Mouse (Mus musculus) G1E-ER4 (cell line): Measurements from ENCODE around the gene Tmem11. TPM values are rescaled to one million over a fixed set of nuclear protein-coding genes. Genes with fewer than 3 reads are reported as not detected.

Experiments used
- GATA1 ChIP-seq: IDR thresholded peaks from one replicate; pipeline ENCODE4 v1.8.0; 2012; ENCODE audit warnings: low read length, inconsistent platforms
- polyA plus RNA-seq: library from polyadenylated mRNA; stranded (reverse); fragments of >175 nt; gene quantifications from 2 replicates; pipeline ENCODE4 v1.2.3, GENCODE M21; 2012

Gene Tmem11
- polyA plus RNA-seq, 1 experiment, result 38.7 TPM

DNA sequence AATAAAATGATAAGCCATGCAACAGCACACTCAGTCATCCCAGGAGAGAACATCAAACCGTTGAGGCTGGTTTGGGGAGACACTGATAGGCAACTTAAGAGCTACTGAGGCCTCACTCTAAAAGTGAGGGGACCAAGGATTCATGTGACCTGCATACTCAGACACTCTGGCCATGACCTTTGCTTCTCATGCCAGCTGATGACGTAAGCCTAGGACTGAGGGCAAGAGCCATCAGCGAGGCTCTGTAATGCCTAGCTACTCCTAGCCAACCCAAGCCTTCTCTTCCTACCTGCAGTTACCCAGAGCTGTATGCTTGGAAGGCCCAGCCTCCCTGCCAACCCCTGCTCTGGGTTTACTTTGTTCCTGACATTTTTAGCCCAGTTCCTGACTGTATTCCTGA, 17.1 kb downstream of the Tmem11 start:
- no peak for TF ChIP-seq GATA1

DNA sequence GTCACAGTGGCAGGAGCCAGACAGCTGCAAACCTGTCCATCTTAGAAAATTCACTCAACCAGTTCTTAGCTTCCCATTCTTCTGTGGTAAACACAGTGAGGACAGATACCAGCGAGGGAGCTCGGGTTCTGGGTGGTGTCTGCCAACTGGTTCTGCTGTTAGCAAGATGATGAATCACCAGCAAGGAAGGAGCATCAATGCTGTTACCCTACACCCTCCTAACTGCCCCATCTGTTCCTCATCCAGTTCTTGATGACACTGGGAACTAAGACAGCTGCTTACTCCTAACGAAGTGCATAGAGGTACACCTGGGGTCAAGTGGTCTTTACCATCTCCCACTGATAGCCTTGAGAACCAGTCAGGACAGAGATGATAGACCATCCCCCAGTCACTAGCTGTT, 22.5 kb downstream of the Tmem11 start:
- no peak for TF ChIP-seq GATA1

DNA sequence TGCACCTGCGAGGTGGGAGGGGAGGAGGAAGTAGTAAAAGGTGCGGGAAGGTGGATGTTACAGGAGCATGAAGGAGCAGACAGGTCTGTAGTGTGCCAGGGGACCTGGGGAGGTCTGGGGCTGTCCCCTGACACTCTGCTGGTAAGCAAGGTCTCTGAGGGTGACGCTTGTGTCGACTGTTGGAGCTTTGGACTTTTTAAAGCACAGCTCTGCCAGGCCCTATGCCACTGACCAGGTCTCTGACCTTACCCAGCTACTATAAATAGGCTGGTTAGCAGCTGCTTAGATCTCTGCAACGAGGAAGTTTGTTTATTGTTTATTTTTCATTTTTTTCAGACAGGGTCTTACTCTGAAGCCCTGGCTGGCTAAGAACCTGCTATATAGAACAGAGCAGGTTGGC, 33.7 kb downstream of the Tmem11 start:
- TF ChIP-seq GATA1, result no peak

DNA sequence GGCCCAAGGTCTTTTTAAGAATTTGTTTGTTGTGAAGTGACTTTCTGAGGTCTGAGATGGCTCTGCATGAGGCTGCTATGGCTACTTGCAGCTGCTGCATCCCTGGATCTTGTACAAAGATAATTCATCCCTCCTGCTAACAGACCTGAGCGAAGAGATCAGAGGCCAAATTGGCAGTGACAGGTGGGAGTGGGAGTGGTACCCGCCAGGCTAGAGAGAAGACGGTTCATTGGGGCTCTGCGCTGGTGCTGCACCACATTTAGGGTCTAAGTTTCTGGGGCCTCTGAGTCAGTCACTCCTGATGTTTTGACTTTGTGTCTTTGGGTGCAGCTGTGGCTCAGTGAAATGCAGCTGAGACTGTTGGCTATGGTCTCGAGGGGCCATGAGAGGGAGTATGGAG, 35.7 kb downstream of the Tmem11 start:
- no peak for TF ChIP-seq GATA1

DNA sequence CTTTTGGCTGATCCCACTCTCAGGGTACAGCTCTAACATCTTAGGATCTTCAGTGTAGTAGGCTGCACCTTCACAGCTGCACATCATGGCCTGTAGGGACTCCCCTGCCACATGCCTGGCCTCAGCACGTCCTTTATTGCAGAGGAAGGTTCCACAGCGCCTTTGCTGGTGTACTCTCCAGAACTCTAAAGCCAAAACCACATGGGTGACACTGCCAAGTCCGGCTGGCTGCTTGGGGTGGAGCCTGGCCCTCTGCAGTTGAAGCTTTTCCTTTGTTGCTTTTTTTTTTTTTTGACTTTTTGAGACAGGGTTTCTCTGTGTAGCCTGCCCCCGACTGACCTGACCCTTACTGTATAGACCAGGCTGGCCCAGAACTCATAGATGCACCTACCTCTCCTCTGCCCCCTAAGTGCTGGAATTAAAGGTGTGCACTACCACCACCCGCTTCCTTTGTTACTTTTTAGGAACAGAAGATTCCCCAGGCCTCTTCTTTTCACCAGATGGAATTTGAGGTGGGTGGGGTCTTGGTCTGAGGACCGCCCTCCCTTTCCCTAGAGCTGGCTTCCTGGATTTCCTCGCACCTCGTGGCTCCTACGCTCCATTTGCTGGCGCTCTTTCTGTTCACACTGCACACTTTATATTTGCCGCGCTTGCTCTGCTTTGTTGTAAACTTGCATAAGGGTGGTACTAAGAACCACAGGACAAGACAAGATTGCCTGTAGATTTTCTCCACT, 37.4 kb downstream of the Tmem11 start:
- no peak for TF ChIP-seq GATA1

DNA sequence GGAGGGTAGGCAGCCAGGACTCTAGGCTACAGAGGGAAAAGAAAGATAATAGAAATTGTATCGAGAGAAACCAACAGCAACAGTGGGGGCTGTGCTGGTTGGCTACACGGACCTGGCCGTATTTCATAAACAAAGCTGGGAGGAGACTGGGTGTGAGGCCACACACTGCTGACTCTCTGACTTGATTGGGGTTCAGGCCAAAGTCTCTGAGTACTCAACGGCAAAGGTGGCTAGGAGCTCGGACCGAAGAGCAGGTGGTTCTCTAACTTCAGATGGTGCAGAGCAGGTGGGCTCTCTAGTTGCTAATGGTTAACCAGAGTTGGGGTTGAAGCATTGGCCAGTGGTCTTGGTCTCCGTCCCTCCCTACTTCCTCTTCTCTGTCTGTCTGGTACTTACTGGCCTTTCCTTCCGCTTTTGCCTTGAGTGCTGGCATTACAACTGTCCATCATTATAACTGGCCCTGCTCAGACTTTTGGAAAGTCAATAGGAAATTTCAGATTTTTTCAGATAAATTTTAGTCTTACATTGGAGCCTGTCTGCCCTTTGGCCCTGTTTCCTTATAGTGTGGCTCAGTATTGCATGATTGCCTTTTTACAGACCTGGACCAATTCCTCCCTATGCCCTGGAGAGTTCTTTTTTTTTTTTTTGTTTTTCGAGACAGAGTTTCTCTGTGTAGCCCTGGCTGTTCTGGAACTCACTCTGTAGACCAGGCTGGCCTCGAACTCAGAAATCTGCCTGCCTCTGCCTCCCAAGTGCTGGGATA, 41.2 kb downstream of the Tmem11 start:
- TF ChIP-seq GATA1, result no peak

DNA sequence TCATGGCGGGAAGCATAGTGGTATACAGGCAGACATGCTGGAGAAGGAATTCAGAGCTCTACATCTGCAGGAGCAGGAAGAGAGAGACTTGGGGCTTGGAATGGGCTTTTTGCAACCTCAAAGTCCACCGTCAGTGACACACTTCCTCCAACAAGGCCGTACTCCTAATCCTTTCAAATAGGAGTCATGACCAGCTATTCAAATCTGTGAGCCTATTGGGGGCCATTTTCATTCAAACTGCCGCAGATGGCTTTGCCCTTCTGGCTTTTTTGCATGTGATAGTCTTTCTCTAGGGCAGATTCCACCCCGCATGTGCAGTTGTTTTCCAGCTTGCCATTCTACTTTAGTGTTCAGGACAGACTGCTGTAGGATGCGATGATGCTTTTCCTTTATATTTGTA, 42.2 kb downstream of the Tmem11 start:
- no peak for TF ChIP-seq GATA1

DNA sequence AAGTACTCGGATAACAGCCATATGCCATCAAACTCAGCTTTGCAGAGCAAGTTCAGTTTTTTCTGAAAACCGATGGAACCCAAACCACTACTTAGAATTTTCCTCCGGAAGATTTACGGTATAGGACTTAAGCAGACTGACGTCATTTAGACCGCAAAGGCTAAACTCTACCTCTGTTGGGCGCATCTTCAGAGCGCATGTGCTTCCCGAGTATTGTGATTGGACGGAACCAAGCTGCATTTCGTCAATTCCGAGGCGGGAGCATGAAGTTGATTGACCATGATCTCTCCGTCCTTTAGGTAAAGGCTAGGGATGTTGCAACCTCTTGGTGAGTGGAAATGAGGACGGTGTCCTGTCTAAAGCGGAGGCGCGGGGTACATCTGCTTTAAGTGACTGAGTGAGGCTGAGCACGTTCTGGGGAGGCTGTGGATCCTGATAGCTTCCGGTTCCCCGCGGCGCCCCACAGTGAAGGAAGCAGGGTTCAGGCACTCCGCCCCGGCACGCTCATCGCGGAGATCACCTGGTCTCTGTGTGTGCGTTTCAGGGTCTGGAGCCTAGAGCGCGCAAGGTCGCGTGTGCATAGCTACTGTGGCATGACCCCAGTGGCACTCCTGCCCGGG, 48.5 kb downstream of the Tmem11 start, which contains the start of gene Dhrs7b:
Dhrs7b (plus strand) TSS at position 199 of the 620 bp plus-strand sequence.
- no peak for TF ChIP-seq GATA1

DNA sequence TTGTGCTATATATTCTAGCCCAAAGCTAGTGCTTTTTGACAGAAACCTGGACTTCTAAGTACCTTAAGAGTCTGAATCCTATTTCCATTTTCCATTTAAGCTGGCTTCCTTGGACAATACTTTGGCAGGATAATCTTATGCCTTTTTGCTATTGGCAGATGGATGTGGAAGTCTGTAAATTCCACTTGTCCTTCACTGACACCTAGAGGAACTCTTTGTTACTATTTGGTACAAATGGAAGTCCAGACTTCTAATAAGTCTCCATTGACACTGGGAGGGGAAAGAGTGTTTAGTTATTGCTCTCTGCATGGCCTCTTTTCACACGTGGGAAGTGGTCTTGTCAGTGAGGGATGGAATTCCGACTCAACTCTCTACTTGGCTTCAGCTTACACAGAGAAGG, 50.2 kb downstream of the Tmem11 start:
- TF ChIP-seq GATA1, result no peak

DNA sequence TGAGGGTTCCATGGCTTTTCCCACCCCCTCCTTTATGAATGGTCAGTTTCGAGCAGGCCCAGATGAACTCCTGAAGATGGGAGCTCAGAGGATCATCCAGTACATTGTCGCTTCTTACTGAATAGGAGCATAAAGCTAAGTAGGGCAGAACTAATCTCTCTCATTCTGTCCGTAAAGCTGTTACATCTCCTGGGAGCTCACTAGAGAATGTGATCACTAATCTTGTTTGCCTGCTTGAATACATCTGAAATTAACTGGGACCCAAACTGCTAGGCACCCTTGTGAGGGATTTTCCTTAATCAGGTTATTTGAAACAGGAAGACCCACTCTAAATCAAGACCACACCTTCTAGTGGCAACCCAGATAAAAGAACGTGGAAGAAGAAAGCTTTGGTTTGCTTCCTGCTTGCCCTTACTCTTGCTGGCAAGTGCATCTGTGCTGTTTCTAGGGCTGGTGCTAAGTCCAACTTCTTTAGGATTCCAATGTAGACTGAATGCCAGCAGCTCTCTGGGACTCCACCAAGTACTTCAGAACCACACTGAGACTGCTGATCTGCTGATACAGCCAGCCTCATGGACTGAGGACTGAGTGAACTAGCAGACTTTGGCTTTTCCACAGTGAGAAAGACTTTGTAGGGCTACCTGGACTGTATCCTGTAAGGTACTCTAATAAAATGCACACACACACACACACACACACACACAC, 51.7 kb downstream of the Tmem11 start:
- TF ChIP-seq GATA1, result no peak

DNA sequence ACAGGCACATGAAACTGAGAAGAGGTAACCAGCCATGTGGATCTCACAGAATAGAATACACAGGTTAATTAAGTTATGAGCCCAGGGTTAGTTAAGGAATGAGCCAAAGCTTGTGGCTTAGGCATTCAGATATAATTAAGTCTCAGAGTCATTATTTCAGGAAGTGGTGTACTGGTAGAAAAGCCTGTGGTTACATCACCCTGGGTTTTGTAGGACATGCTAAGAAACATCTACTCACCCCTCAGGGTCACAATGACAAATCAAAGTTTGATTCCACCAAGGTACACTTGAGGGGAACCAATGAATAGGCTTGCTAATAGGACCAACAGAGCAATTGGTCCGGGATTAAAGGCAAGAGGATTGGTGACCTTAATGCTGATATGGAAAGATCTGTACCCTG, 52.4 kb downstream of the Tmem11 start:
- TF ChIP-seq GATA1, result no peak

DNA sequence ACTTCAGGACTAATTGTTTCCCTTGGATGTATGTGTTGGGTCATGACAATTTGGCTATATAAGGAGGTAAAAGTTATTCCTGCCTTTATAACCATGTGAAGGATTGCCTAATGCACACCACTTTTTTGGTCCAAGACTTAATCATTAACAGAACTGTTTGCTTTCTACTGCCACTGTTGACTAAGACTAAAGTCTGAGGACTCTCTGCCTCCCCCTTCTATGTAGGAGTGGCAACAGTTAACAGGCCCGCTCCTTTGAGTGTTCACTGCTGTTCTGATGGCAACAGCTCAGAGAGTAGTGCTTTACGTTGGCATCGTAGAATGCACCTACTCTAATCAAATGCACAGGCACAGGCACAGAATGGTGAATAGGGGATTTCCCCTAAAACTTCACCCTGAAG, 53.9 kb downstream of the Tmem11 start:
- no peak for TF ChIP-seq GATA1

DNA sequence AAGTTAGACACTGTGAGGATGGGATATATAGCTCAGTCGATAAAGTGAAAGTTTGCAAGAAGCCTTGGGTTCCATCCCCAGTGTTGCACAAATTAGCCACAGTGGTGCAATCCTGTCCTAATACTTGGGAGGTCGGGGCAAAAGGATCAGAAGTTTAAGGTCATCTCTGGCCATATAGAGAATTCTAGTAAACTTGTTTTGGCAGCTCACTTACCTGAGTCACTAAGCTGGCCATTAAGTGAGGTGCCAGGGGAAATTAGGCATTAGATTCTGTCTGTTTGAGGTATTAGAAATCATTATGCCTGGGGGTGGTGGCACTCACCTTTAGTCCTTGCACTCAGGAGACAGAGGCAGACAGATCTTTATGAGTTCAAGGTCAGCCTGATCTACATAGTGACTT, 55.3 kb downstream of the Tmem11 start:
- no peak for TF ChIP-seq GATA1

DNA sequence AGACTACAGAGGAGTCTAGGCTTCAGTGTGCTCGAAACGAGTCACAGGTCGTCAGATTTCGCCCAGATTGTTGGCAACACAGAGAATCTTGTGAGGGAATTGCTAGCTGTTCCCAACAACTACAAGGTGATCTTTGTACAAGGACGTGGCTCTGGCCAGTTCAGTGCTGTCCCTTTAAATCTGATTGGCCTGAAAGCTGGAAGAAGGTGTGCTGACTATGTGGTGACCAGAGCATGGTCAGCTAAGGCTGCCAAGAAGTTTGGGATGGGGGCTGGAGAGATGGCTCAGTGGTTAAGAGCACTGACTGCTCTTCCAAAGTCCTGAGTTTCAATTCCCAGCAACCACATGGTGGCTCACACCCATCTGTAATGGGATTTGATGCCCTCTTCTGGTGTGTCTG, 62.7 kb downstream of the Tmem11 start:
- TF ChIP-seq GATA1, result no peak

Other genes starting within 250 kb of the Tmem11 start
- 18.2 and 24.1 TPM in 2 replicates for gene Llgl1, start 179.5 kb downstream of the Tmem11 start, polyA plus RNA-seq
- 57.2 and 186 TPM in 2 replicates for gene Flii, start 152.0 kb downstream of the Tmem11 start, polyA plus RNA-seq
- gene Mief2, start 150.9 kb downstream of the Tmem11 start, polyA plus RNA-seq, result 20.2 and 22.2 TPM in 2 replicates
- 5.2 and 9.2 TPM in 2 replicates for gene Top3a, start 101.9 kb downstream of the Tmem11 start, polyA plus RNA-seq
- gene Smcr8, start 101.7 kb downstream of the Tmem11 start, polyA plus RNA-seq, result 1.2 and 1.7 TPM in 2 replicates
- 4.5 and 10.2 TPM in 2 replicates for gene Shmt1, start 67.6 kb downstream of the Tmem11 start, polyA plus RNA-seq
- 2.5 and 3.4 TPM in 2 replicates for gene Dhrs7b, start 48.6 kb downstream of the Tmem11 start, polyA plus RNA-seq
- 4.5 and 5.8 TPM in 2 replicates for gene Natd1, start 35.5 kb upstream of the Tmem11 start, polyA plus RNA-seq
- 284 and 406 TPM in 2 replicates for gene Map2k3, start 52.8 kb upstream of the Tmem11 start, polyA plus RNA-seq
- gene Kcnj12, start 143.3 kb upstream of the Tmem11 start, polyA plus RNA-seq, result not detected in 2 replicates
- 79.6 and 100 TPM in 2 replicates for gene Tnfrsf13b, start 247.5 kb upstream of the Tmem11 start, polyA plus RNA-seq